Mouse (Mus musculus) lung, embryonic 16.5 days (tissue): ENCODE data around the gene 2010111I01Rik. TPM values are rescaled to one million over a fixed set of nuclear protein-coding genes. Genes with fewer than 3 reads are reported as not detected.
A peak's percentile ranks its signal among the peaks of the same experiment; 100 is the strongest.

Experiments used
- ATAC-seq: fragments of 200-750 bp; cut with Nextera tagmentation; 2 replicates; pipeline ENCODE4 v1.8.0; 2017; ENCODE audit warnings: low read depth, mild to moderate bottlenecking, moderate library complexity
- H3K27ac ChIP-seq: fragments of 300-500 bp; sonication (generic); 2 replicates; pipeline ENCODE4 v1.5.1; 2014; ENCODE audit warnings: mild to moderate bottlenecking, control low read depth, low read length
- H3K27me3 ChIP-seq: fragments of 300-500 bp; sonication (generic); 2 replicates; pipeline ENCODE4 v1.6.1; 2014; ENCODE audit warnings: low read depth, low read length, mixed read lengths; ENCODE audit not compliant: control insufficient read depth, insufficient read depth
- H3K36me3 ChIP-seq: fragments of 300-500 bp; sonication (generic); 2 replicates; pipeline ENCODE4 v1.6.1; 2014; ENCODE audit warnings: low read length; ENCODE audit not compliant: control insufficient read depth, insufficient read depth
- H3K4me1 ChIP-seq: fragments of 300-500 bp; sonication (generic); replicated peaks from 2 replicates; pipeline ENCODE4 v1.6.1; 2014; ENCODE audit warnings: low read length, mixed read lengths; ENCODE audit not compliant: control insufficient read depth, insufficient read depth
- H3K4me2 ChIP-seq: fragments of 300-500 bp; sonication (generic); 2 replicates; pipeline ENCODE4 v1.6.1; 2014; ENCODE audit warnings: low read depth, low read length, control low read depth
- H3K4me3 ChIP-seq: fragments of 300-500 bp; sonication (generic); 2 replicates; pipeline ENCODE4 v1.5.1; 2014; ENCODE audit warnings: mild to moderate bottlenecking, low read length, control low read depth
- H3K9ac ChIP-seq: fragments of 300-500 bp; sonication (generic); 2 replicates; pipeline ENCODE4 v1.6.1; 2014; ENCODE audit warnings: low read length, control low read depth
- H3K9me3 ChIP-seq: fragments of 300-500 bp; sonication (generic); 2 replicates; pipeline ENCODE4 v1.6.1; 2016; ENCODE audit warnings: low read length; ENCODE audit not compliant: control insufficient read depth
- WGBS: fragments of 180-500 bp; shearing (Covaris S2); extraction: QIAGEN DNeasy Blood & Tissue Kit; methylation state at CpG from one replicate; pipeline ENCODE4 v1.1.7; 2014; 5-methylcytosine and 5-hydroxymethylcytosine counted together
- polyA plus RNA-seq: library from polyadenylated mRNA; unstranded; fragments of >200 nt; fragmentation: Nextera tagmentation; extraction: Ambion mirVana; gene quantifications from 2 replicates; pipeline ENCODE4 v1.2.1, GENCODE M21; 2015

The 2010111I01Rik gene
- polyA plus RNA-seq, 1 experiment from 2014 or later = 129 TPM

DNA sequence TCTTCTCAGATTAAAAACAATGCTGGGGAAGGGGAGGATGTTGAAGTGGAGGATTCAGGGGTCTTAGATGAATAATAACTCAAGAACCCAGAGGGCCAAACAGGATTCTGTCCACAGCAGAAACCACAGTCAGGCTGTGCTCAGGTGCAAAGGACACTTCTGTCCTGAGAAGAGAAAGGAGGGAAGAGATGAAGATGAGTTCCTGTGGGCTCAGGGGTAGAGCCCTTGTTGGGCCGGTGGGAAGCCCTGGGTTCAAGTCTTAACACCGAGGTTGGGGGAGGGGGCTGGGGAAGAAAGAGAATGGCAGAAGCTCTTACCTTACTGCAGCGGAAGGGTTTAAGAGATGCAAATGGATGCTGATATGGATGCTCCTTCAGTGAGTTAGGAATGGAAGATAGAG, 7.7 kb downstream of the 2010111I01Rik start:
- Histone ChIP-seq H3K4me2 (no peak overlapping the region), H3K4me3 (no peak overlapping the region), H3K27me3 (no peaks in the 10 kb centered on the region), H3K36me3 (no peaks in the 10 kb centered on the region), H3K27ac (no peak overlapping the region), H3K9ac (no peak overlapping the region), H3K4me1 (peaks cover 2% of the 10 kb centered on the region; the same call in 1 of the 2 replicates), H3K9me3 (no peaks in the 10 kb centered on the region)
- no peak for ATAC-seq
- 74% methylated on average over 3 of the region's 3 CpGs for WGBS

DNA sequence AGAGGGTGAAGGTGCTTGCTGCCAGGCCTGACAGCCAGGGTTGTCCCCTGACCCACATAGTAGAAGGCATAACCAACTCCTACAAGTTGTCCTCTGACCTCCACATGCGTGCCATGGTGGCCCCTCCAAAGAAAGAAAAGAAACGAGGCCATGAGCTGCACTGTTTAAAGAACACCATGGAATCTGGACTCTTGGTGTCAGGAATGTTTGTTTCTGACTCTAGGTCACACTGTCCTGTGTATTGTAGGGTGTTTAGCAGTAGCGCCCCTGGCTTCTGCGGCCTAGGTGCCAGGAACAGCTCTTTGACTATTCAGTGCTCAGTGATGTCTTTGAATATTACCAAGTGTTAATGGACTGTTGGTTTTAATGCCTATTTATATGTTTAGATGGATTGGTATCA, 8.4 kb downstream of the 2010111I01Rik start:
- ATAC-seq = no peak
- no peak overlapping the region for H3K9ac ChIP-seq
- no peaks in the 10 kb centered on the region for H3K36me3 ChIP-seq
- H3K4me2 ChIP-seq = no peak overlapping the region
- no peak overlapping the region for H3K4me3 ChIP-seq
- no peak overlapping the region for H3K27ac ChIP-seq
- H3K27me3 ChIP-seq = no peaks in the 10 kb centered on the region
- WGBS = 76% methylated on average over 4 of the region's 4 CpGs
- H3K4me1 ChIP-seq = peaks cover 6% of the 10 kb centered on the region; the same call in 1 of the 2 replicates
- no peaks in the 10 kb centered on the region for H3K9me3 ChIP-seq

DNA sequence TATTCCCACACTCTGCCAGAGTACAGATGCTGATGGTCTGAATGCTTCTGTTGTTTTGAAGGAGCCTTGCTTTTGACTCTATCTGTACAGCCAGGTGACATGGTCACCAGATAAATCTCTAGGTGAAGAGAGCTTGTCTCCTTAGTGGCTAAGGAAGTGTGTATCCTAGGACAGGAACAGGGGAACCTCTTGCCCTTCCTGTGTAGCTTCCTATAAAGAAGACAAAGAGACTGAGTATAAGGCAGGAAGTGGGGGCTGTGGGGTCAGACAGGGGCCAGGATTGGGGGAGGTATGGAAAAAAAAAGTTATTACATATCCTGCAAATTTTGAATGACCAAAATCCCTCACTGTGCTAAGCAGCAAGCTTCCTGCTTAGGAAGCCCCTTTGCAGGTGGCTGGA, 13.4 kb downstream of the 2010111I01Rik start:
- Histone ChIP-seq H3K4me3 (no peak overlapping the region), H3K9ac (no peak overlapping the region), H3K4me1 (peaks cover 29% of the 10 kb centered on the region), H3K4me2 (no peak overlapping the region), H3K9me3 (no peaks in the 10 kb centered on the region), H3K27me3 (no peaks in the 10 kb centered on the region), H3K27ac (peak overlapping the region; percentile 68), H3K36me3 (no peaks in the 10 kb centered on the region)
- peak; percentile 75 for ATAC-seq

DNA sequence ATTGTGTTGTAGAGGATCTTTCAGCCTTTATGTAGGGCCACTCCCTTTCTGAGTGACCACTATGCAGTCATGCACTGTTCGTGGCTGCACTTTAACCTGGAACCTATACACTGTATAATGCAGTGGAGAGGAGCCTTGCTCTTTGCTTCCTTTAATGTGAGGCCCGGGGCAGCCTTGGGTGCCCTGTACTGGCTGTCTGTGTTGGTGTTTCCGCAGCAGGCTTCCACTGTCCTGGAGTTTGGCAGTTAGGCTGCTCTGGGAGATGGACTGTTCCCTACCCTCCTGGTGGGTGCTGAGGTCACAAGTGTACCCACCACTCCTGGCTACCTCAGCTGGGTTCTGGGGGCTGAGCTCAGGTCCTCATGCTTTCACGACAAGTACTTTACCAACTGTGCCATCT, 14.1 kb downstream of the 2010111I01Rik start:
- H3K4me1 ChIP-seq = peaks cover 29% of the 10 kb centered on the region
- H3K4me2 ChIP-seq = no peak overlapping the region
- H3K9ac ChIP-seq = no peak overlapping the region
- ATAC-seq = no peak
- no peaks in the 10 kb centered on the region for H3K9me3 ChIP-seq
- no peaks in the 10 kb centered on the region for H3K27me3 ChIP-seq
- WGBS = 78% methylated on average over 4 of the region's 4 CpGs
- no peaks in the 10 kb centered on the region for H3K36me3 ChIP-seq
- peak overlapping the region; percentile 68 for H3K27ac ChIP-seq
- H3K4me3 ChIP-seq = no peak overlapping the region

DNA sequence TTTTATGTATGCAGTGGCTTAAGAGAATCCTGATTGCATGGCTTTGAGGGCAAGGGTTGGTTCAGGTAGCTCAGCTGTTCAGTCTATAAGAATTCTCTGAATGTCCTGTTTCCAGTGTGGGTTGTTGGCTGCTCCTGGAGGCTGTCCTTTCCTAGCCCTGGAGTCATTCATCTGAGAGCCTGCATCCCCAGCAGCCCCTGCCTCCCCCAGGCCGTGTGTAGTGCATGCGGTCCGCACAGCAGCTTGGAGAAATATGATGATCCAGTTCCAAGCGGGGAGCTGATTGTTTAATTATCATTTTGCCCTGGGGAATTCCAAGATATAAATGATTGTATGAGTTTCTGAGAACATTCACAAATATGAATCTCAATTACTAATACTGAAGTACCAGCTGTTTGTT, 14.5 kb downstream of the 2010111I01Rik start:
- WGBS = 58% methylated on average over 4 of the region's 4 CpGs
- no peak overlapping the region for H3K27ac ChIP-seq
- H3K9ac ChIP-seq = no peak overlapping the region
- no peak overlapping the region for H3K4me2 ChIP-seq
- no peaks in the 10 kb centered on the region for H3K9me3 ChIP-seq
- no peaks in the 10 kb centered on the region for H3K27me3 ChIP-seq
- ATAC-seq = no peak
- H3K36me3 ChIP-seq = no peaks in the 10 kb centered on the region
- peaks cover 29% of the 10 kb centered on the region for H3K4me1 ChIP-seq
- H3K4me3 ChIP-seq = no peak overlapping the region

DNA sequence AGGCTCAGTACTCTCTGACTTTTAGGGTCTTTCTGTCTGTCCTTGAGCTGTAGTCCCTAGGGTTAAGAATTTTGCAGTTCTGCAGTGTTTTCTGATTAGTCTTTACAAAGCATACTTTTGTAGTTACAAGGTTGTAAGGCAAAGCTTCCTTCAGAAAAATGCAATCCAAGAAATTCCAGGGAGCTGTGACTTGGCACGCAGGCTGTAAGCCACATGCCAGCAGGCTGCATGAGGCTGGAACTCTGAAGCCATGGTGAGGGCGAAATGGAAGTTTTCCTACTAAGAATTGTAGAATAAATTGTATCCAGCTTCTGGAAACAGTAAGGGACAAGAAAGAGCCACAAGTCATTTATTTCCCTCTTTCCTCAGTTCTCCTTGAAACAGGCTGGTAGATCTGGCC, 15.4 kb downstream of the 2010111I01Rik start:
- H3K4me1 ChIP-seq = peaks cover 29% of the 10 kb centered on the region
- 0 out of 2 replicates have a peak overlapping the region, but pooled peaks have one; percentile 5 for H3K9ac ChIP-seq
- H3K27ac ChIP-seq = peak overlapping the region; percentile 55
- no peaks in the 10 kb centered on the region for H3K36me3 ChIP-seq
- no peak overlapping the region for H3K4me3 ChIP-seq
- no peaks in the 10 kb centered on the region for H3K27me3 ChIP-seq
- no peak overlapping the region for H3K4me2 ChIP-seq
- ATAC-seq = no peak
- 52% methylated on average over 2 of the region's 2 CpGs for WGBS
- no peaks in the 10 kb centered on the region for H3K9me3 ChIP-seq

DNA sequence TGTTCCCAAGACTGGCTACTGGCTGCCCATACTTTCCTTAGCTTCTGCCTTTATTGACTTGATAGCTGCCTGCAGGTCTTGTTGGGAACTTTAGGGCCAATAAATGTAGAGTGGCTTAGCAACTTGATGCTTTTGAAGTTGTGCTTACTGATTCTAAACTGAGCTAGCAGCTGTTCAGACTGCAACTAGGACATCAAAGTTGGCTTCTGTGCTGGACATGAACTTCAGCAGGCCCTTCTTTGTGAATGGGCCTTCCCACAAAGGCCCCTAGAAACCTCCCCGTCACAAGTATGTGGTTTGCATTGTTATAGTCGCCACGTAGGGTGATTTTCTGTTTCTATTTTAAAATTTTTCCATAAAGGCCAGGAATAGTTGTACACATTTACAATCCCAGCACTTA, 19.8 kb downstream of the 2010111I01Rik start:
- no peak overlapping the region for H3K27ac ChIP-seq
- no peak overlapping the region for H3K4me3 ChIP-seq
- no peaks in the 10 kb centered on the region for H3K36me3 ChIP-seq
- WGBS = 73% methylated on average over 3 of the region's 3 CpGs
- no peak overlapping the region for H3K9ac ChIP-seq
- H3K9me3 ChIP-seq = no peaks in the 10 kb centered on the region
- peaks cover 12% of the 10 kb centered on the region for H3K4me1 ChIP-seq
- no peaks in the 10 kb centered on the region for H3K27me3 ChIP-seq
- ATAC-seq = no peak
- no peak overlapping the region for H3K4me2 ChIP-seq

DNA sequence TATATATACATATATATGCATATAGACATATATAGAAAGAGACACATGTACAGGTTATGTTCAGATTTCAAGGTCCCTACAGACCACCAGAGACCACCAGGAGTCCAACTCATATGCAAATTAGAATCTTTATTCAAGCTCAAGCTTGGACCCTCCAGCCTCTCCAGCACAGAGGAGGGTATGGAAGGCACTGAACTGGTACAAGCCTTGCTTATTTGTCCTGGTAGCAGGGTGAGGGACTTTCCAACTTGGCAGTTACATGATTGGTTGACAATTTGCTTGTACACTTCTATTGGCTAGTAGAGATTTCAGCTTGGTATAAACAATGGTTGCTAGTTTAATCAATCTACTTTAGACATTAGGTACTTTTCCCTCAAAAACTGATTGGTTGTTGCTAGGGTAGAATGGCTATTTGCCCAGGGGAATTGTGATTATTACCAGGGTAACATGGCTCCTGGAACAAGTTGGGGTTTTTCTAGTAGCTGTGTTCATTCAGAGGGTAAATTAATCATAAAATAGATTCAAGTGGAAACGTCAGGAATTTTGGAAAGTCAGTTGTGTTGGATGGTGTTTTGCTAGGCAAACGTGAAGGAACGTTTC, 25.3 kb downstream of the 2010111I01Rik start:
- Histone ChIP-seq H3K27me3 (no peaks in the 10 kb centered on the region), H3K36me3 (no peaks in the 10 kb centered on the region), H3K4me3 (no peak overlapping the region), H3K9ac (no peak overlapping the region), H3K4me2 (no peak overlapping the region), H3K9me3 (no peaks in the 10 kb centered on the region), H3K4me1 (0 out of 2 replicates have a peak, but pooled peaks cover 2% of the 10 kb centered on the region), H3K27ac (no peak overlapping the region)
- no peak for ATAC-seq
- 61% methylated on average over 3 of the region's 3 CpGs for WGBS

DNA sequence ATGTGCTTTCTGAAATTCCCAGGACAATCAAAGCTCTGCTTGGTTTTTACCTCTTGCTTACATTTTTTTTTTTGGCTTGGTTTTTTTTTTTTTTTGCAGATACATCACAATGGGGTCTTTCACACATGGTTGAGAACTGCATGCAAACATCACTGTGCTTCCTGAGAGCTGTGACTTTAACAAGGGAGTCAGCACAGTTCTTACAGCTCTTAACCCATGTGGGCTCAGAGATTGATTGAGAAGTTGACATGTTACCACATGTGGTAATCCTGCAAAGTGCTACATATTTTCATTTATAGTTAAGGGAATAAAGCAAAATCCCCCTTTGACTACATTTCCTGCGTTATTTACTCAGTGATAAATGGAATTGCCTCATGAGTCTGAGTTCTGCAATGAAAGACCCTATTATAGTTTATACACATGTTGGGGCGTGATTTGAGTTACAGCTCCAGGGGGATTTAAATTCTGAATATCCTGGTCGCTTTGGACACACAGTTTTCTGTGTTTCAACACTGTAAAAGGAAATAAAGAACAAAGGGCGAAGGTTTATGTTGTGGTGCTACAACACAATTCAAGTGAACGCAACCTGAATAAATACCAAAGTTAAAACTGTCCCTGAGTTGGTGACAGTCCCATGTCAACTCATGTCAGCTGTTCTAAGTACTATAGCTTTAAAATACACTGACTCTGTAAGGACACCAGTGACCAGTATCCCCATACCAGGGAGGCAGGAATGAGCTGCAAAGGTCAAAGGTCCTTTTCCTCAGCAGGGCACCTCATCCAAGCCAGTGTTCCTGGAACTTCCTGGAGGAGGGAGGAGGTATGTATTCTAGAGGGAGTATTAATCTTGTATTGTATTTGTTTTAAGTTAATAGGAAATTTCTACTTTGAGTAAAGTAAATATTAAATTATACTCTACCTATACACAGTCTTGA, 29.1 kb downstream of the 2010111I01Rik start:
- H3K27ac ChIP-seq = no peak overlapping the region
- H3K27me3 ChIP-seq = no peaks in the 10 kb centered on the region
- H3K36me3 ChIP-seq = no peaks in the 10 kb centered on the region
- WGBS = 69% methylated on average over 5 of the region's 5 CpGs
- no peak overlapping the region for H3K4me3 ChIP-seq
- no peak overlapping the region for H3K4me2 ChIP-seq
- no peak overlapping the region for H3K9ac ChIP-seq
- H3K4me1 ChIP-seq = 0 out of 2 replicates have a peak, but pooled peaks cover 2% of the 10 kb centered on the region
- no peak for ATAC-seq
- H3K9me3 ChIP-seq = no peaks in the 10 kb centered on the region
